Mouse (Mus musculus) MEL-GATA-1-ER (cell line): Measurements from ENCODE around the gene Elk3.

ENCODE experiments used
- DNase-seq: peaks from one replicate; pipeline ENCODE4 v3.0.0-alpha.2; 2012; ENCODE audit warnings: low read depth; ENCODE audit errors: extremely low read depth

Elk3 gene

DNA sequence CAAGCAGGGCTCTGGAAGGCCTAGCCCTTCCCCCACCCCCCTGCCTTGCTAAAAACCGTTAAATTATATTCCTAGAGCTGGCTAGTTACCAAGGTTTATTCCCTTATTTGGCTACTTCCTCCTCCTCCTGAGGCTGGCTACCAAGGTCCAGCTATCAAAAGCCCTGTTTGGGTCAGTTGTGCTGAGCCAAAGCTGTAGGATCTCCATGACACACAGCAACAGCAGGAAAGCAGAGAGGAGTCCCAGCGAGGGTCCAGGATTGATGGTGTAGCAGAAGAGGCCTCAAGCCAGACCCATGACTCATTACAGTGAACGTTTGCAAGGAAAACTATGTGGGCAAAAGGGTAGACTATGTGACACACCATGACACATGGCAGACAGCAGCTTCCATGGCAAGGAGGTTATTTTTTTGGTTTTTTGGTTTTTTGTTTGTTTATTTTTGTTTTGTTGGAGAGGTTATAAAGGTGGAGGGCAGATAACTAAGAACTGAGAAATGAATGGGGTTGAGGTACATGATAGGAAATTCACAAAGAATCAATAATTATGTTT lies 21.4 kb upstream of the Elk3 start:
- no peak for DNase-seq

DNA sequence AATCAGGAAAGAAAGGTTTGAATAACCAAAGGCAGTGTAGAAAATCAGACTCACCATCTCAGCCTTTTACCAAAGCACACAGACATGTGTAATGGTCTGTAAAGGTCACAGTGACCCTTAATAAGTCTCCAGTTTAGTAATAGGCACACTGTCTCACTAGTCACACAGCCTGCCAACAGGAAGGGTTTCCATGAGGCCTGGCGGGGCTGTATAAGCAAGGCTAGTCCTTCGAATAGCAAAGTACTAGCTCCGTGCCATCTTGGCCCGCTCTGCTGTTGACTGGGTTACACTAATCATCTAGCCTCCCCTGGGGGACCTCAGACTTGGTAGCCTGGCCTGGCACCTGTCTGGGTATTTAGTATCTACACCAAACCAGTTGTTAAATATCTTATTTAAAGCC lies 20.6 kb upstream of the Elk3 start:
- no peak for DNase-seq

DNA sequence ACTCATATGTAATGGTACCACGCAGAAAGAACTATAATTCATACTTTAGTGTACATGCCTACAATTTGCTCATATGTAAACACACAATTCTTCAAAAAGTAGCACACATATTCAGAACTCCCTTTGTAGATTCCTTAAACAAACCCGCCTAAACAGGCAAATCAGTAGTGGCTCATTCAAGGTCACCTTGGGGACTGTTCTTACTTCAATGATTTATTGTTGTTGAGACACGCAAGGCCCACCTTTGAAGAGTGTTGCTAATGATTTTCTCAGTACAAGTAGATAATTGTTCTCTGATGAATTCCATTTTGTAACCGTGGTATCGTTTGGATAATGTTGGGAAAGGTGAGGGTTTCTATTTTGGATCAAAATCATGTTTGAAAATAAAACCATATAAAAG lies 17.4 kb upstream of the Elk3 start:
- no peak for DNase-seq

DNA sequence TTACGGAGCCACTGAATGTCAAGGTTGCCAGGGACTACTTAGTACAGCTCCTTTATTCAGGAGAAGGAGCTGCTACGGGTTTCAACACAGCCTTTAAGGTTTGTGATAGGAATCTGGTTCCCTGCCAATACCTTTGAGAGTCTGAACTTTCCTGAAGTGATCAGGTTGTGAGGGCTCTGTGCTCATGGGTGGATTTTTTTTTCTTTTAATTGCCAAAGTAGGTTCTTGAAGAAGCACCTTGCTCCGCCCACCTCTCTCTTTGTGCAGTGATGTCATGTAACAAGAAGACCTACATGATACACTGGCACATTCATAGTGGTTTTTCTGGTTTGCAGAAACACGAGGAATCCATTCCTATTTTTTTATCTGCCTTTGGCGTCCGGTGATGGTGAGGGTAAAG lies 16.3 kb upstream of the Elk3 start:
- no peak for DNase-seq

DNA sequence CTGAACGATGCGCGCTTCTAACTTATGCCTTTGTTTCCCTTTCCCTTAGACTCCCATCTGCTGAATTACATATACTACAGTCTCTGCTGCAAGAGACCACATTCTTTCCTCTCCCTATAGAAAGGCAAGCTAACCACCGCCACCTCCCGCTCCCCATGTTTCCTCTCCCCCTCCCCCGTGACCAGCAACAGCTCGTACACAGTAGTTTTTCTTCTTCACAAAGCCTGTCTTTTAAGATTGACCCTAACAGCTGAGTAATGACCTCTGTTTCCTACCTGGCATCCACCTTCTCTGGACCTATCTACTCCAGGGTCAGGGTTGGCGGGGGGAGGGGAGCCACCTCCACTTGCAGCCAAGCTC lies 15.8 kb upstream of the Elk3 start:
- DNase-seq = no peak

DNA sequence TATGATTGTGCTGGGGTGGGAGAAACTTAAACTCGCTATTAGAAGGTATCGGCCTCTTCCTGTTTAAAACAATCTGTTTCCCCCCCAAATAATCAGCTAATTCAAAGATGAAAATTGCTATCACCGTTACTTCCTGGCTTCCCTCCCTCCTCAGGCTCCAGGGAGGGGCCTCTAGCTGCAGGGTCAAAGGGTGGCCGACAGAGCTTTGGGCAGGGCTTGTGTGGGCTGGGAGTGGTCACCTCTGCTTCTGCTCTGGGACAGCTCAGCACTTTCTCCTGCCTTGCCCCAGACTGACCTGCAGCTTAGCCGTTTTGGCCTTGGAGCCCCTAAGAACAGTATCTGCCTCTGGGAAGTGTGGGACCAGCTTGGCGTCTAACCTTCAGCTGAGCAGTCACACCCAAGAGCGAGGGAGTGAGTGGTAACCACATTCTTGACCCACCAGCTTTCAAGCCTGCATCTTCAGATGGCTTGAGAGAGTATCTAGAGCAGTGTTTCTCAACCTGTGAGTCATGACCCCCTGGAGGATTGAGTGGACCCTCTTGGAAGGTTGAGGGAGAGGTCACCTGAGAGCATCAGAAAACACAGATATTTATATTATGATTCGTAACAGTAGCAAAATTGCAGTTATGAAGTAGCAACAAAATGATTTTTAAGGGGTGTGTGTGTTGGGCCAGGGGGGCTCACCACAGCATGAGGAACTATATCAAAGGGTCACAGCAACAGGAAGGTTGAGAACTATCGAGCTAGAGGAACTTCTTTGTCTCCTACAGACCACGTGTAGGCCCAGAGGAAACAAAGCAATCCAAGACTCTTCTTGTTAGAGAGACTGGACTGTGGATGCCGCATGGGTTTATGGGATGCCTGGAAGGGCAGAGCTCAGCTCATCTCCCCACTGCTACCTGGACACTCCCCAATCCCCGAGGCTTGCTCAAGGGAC lies 15.1 kb upstream of the Elk3 start:
- DNase-seq = no peak

DNA sequence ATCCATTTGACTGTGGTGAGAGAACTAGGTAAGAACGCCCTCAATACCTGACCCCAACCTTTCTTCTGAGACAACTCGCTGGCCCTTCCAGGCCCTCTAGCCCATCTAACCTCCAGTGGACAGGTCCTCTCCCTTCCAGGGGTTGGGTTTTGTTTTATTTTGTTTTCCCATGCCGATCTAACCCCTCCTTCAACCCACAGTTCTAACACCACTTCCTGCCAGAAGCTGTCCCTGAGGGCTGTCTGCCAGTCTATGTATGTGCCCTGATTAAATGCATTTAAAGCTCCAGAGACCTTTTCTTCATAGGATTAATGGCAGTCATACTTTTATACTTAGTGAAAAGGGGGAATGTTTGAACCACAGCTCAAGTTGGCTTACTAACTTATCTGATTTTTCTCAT lies 14.4 kb upstream of the Elk3 start:
- DNase-seq = no peak

DNA sequence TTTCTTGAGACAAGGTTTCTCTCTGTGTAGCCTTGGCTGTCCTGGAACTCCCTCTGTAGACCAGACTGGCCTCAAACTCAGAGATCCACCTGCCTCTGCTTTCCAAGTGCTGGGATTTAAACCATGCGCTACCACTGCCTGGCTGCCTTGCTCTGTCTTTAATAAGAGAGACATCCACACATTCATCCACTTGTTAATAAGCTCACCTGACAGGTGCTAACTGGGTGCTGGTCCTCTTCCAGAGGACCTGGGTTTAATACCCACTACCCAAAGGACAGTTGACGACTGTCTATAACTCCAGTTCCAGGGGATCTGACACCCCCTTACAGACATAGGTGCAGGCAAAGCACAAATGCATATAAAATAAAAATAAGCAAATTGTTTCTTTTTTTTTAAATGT lies 13.5 kb upstream of the Elk3 start:
- no peak for DNase-seq

DNA sequence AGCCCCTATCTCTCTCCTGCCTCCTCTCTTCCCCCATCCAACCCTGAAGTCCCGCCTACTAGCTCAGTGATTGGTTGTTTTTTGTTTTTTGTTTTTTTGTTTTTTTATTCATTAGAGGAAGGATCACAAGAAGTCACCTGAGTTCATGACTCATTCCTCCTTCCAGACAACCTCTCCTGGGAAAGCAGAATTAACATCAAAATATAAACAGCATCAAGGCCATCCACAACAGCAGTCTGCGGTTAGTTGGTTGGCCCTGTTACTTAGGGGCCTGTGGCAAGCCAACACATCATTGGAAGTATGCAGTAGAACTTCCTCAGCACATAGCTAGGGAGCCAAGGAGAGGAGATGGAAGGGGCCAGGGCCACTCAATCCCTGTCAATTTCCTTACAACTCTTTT lies 12.7 kb upstream of the Elk3 start:
- DNase-seq = no peak

DNA sequence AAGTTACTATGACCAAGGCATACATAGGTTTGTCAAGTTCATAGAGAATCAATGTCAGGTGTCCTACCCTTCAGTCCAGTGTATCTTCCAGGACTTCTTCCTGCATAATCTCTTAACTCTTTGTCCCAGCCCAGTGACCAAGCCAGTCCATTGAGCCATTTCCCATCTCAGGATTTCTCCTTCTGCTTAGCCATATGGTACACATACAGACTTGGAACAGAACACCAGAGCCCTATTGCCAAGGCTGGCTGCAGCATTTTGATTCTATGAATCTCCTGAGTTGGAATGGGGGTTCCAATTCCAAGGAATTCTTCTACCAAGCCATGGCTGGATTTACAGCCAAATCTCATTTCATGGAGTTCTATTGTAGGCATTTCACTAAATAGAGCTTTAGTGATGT lies 10.8 kb upstream of the Elk3 start:
- DNase-seq = no peak

DNA sequence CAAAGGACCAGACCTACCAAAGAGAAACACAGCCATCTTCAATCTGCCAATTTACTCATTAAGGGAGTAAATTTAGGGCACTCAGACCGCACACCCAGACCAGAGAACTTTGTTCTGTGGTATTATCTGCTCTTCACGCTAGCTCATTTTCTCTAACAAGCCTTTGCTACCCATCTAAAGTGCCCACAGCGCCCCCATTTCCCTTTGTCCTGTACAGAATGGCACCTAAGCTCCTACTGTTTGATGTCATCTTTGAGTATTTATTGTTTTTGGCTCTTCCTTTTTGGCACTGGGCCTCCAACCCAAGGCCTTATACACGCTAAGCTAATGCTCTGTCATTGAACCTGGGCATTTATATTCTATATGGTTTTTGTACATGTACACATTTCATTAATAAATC lies 9.2 kb upstream of the Elk3 start:
- no peak for DNase-seq

DNA sequence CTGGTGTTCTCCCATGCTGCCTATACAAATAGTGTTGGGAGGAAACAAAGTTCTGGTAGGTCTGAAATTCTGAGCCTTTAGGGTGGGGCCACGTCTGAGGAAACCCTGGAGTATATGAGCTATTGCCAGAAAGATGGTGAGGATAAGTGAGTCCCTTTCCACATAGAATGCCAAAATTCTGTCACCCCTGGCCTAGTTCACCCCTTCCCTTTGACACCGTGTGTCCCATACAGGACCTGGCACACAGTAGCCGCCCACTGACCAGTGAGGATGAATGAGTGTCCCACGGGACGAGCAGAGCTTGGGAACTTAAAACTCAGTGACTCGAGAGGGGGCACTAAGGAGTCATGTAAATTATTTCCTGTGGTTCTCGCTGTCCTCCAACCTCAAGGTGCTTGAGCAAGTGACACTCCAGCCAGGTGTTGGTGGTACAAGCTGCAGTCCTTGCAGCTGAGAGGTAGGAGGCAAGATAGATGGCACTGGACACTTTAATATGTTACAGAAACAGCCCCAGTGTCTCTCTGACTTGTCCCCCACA lies 8.7 kb upstream of the Elk3 start:
- DNase-seq = no peak

DNA sequence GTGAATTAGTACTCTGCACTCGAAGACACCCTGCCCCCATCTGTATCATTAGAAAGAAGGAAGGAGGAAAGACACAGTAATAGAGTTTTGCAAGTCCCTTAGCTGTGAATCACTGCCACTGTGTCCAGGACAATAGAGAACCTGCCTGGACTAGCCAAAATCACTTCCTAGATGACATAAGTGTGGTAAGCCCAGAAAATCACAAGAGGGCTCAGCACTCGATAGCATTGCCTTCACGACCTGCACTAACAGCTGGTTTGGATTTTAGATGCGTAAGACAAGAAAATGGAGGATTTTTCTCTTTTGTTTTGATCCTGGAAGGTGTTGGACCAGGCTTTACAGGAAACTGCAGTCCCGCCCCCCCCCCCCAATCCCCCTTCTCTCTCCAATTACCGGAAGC lies 6.0 kb upstream of the Elk3 start:
- no peak for DNase-seq

DNA sequence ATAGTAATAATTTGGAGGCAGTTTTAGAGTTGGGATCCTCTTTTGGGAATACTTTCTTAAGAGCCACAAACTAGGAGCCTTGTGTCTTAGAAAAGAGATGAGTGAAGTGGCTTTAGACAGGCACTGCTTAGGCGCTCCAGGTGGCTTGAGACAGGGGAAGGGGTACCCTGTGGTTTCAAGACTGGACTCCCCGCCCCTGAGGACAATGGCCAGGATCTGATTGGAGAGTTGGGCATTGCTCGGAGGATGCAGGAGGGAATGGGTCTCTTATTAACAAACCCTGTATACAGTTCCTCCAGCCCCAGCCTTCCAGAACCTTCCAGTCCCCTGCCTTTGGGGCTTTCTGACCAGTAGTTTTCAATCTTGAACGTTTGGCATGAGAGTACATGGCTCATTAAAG lies 641 bp upstream of the Elk3 start:
- no peak for DNase-seq

DNA sequence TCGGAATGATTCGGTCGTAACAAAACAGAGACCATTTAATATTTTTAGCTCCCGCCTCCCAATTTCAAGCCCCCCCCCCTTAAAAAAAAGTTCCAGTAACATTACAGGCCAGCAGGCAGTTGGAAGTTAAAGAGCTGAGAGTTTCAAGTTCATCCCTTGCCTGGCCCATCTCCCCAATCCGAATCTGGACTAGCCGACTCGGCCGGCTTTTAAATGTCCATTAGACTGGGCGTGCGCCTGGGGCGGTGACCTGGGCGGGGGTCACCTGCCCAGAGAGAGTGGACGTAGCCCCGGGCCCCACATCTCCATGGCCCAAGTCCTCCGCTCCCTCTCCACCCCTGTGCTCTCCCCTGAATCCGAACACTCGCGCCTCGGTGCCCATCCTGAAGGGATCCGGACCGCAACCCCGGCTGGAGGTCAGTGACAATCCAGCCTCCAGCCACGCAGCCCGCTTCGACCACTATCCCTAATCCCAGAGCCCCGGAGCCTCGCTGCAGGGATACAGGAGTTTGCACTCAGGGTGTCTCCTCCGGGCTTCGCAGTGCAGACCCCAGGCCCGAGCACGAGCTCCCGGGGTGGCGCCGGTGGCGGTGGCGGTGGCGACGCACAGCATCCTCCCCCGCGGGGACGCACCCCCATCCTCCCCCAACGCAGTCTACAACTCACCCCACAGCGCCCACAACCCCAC lies 857 bp downstream of the Elk3 start:
- DNase-seq = no peak

DNA sequence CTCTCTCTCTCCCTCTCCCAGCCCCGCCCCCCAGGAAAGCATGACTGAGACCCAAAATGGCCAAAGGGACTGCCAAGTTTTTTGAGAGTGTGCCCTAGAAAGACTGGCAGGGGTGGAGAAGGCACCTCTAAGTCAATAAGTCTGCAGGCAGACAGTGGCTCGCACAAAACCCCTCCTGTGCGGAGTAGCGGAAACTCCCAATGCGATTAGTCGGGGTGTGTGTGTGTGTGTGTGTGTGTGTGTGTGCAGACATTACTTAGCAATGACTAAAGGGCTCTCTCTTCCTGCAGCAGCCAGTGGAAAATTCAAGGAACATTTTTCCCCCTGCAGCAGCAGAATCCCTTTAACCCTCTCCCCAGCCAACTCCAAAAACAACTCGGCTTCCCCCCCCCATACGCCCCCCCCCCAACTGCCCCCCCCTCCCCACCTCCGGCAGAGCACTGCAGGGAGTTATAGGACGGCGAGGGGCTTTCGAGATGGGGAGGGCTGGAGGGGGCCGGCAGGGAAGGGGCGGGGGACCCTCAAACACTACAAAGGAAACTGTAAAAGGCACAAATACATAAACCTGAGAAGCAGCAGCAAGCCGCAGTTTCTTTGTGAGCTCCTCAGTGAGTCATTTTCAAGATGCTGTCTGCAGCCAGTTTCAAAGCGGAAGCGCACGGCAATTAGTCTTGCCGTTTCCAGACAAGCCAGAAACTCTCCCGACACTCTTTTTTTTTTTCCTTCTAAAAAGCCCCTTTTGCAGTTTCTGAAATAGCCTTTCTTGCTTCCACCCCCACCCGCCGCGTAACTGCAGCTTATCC lies 1.6 kb downstream of the Elk3 start:
- DNase-seq = peak; percentile 62

DNA sequence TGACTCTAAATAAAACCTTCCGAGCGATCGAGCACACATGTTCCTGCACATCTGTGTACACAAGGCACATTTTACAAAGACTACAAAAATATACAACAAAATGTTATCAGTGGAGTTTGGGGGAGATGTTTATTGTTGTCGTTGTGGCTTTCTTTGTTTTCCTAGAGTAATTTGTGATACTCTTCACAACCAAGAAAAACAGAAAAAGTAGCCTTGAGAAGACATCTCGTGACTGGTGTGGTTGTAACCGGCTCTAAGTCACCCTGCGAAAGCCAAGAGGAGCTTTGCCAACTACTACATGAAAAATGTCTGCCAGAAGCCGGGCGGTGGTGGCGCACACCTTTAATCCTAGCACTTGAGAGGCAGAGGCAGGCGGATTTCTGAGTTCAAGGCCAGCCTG lies 4.6 kb downstream of the Elk3 start:
- no peak for DNase-seq

DNA sequence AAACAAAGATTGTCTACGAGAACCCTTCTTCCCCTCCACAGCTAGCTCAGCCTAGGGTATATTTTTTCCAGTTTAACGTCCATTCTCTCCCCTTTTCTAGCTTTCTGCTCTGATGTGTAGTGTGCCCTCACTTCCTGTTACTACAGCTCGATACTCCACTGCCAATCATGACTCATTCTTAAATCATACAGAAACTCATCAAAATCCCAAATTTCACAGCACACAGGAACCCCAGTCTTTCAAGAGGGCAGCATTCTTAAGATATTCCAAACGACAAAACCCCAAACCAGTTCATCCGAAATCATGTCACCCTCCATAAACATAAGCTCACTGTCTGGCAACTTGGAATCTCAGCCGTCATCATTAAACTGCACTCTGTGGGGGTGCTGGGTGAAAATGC lies 5.0 kb downstream of the Elk3 start:
- DNase-seq = no peak

DNA sequence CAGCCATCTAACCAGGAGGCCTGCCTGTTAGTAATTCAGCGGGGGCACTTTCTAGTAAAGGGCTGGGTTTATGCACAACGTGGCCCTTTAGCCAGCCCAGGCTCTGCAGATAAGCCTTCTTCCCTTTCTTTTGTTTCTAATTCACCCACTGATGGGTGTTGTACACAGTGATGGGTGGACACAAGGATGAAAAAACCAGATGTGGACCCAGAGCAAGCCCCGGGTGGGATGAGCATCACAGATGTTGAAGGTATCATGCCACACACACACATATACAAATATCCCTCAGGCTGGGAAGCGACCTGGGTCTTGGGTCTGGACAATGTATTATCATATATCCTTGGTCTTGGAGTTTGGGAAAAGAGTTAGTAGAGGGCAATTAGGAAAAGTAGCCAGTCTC lies 7.7 kb downstream of the Elk3 start:
- DNase-seq = no peak

DNA sequence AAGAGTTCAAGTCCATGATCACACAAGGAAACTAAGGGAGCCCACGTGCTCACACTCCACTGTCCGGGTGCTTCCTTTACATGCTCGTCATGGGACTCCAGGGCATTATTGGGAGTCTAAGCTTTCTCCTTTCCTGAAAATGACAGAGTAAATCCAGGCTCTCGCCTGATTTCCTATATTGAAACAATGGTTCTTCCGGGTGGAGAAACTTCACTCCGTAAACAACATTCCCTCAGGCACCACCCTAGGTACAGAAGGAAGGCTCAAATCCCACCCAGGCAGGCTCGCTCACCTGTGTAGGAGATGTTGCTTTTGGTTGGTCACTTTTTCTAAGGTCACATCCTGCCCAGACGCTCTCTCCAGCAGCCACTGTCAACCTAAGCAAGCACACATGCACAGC lies 9.1 kb downstream of the Elk3 start:
- DNase-seq = no peak

DNA sequence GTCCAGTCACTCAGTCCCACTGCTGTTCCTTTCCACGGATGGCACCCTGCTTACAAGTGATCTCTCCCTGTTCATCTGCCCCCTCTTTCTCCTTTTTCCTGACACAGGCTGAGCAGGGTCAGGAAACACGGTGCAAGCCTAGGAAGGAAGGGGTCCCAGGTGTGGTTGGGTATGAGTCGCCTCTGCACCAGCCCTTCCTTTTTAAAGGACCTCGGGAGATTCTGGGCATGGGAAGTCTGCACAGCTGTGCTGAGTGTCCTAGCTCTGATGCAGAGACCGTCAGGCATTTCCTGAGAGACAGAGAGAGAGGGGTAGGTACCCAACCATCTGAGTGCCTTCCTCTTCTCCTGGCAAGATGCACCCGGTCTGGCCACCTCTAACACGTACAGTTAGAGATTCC lies 12.7 kb downstream of the Elk3 start:
- no peak for DNase-seq

DNA sequence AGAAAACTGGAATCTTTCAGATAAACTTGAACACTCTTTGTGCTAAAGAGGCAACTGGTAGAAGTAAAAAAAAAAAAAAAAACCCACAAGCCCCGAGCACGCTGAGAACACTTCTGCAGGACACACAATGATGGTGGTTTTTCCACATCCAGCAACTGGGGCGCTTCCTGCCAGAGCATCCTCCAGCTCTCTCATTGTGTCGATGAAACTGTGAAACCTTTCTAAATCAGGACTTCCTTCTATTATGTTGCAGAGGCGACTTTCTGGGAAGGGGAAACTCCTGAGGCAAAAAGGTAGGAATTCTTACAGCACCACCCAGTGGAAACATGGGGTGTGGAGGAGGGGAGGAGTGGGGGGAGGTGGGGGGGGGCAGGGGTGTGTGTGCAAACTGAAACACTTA lies 13.2 kb downstream of the Elk3 start:
- no peak for DNase-seq
